ENCODE assay signal across 9 mouse cellular contexts in genomic region chr12:9338801-9339231, GRCm38 (mm10).
DNase-seq lines count a peak whose midpoint lies in the region; ATAC-seq and TF ChIP-seq lines count a peak whose summit lies in the region.
"Had no signal": no experiment of that assay in that cellular context is flagged by ENCODE, and none has a peak within 500 bp of the region (broad histone marks: within the 10 kb centered on the region; RNA-seq: fewer than 3 reads in every experiment).

No protein-coding gene starts in this region.

- no peak overlapping the region for H3K9ac ChIP-seq in kidney, embryonic 14.5 days (ENCODE audit: low read depth, low read length)
- no peak overlapping the region for H3K9ac ChIP-seq in embryonic facial prominence, embryonic 13.5 days
- H3K9ac ChIP-seq in limb, embryonic 11.5 days (ENCODE audit: low read length): no peak overlapping the region

- no peak overlapping the region for H3K4me3 ChIP-seq in kidney, embryonic 14.5 days (ENCODE audit: low read length)
- no peak overlapping the region for H3K4me3 ChIP-seq in embryonic facial prominence, embryonic 13.5 days
- H3K4me3 ChIP-seq in limb, embryonic 11.5 days (ENCODE audit: low read depth, low read length): no peak overlapping the region

- no peak overlapping the region for H3K27ac ChIP-seq in kidney, embryonic 14.5 days (ENCODE audit: low read depth, low read length)
- H3K27ac ChIP-seq in embryonic facial prominence, embryonic 13.5 days: peak overlapping the region; percentile 72
- H3K27ac ChIP-seq in limb, embryonic 11.5 days (replicated peaks; ENCODE audit: low read depth, low read length): peak overlapping the region; percentile 81

- no peak for TF ChIP-seq CTCF in brain, embryonic 14.5 days (IDR thresholded peaks at IDR 0.05; ENCODE audit: borderline replicate concordance, extremely low read depth, insufficient read depth, insufficient read length)

- no peaks in the 10 kb centered on the region; the same call in 1 of the 2 replicates for H3K4me1 ChIP-seq in kidney, embryonic 14.5 days (ENCODE audit: control insufficient read depth, insufficient read depth, low read length)
- H3K4me1 ChIP-seq in embryonic facial prominence, embryonic 13.5 days: peaks cover 34% of the 10 kb centered on the region
- peaks cover 29% of the 10 kb centered on the region for H3K4me1 ChIP-seq in limb, embryonic 11.5 days (ENCODE audit: control insufficient read depth, insufficient read depth, low read length)

- no peaks in the 10 kb centered on the region for H3K27me3 ChIP-seq in kidney, embryonic 14.5 days (ENCODE audit: control insufficient read depth, insufficient read depth, low read length)
- H3K27me3 ChIP-seq in embryonic facial prominence, embryonic 13.5 days: peaks cover 7% of the 10 kb centered on the region; the same call in 1 of the 2 replicates
- no peaks in the 10 kb centered on the region for H3K27me3 ChIP-seq in limb, embryonic 11.5 days (ENCODE audit: control insufficient read depth, insufficient read depth, low read length)

- DNase-seq in kidney, adult 9 months: no peak
- DNase-seq in brain, embryonic 14.5 days (ENCODE audit: low read depth): peak; percentile 31
- peak; percentile 82 for DNase-seq in limb, embryonic 11.5 days (ENCODE audit: low spot score)
- DNase-seq in cerebellum, adult 18-20 months: no peak
- DNase-seq: layer of hippocampus, postnatal 36 days had no signal

- H3K9me3 ChIP-seq in kidney, embryonic 14.5 days (ENCODE audit: control insufficient read depth, low read length): no peaks in the 10 kb centered on the region
- no peaks in the 10 kb centered on the region for H3K9me3 ChIP-seq in embryonic facial prominence, embryonic 13.5 days
- H3K9me3 ChIP-seq in limb, embryonic 11.5 days (ENCODE audit: control insufficient read depth, low read length): no peaks in the 10 kb centered on the region

- no peak overlapping the region for H3K4me2 ChIP-seq in kidney, embryonic 14.5 days (replicated peaks; ENCODE audit: low read depth, low read length)
- H3K4me2 ChIP-seq in embryonic facial prominence, embryonic 13.5 days: peak overlapping the region; percentile 39
- H3K4me2 ChIP-seq in limb, embryonic 11.5 days (ENCODE audit: low read depth, severe bottlenecking): peak overlapping the region; percentile 27; the same call in 1 of the 2 replicates

- TF ChIP-seq POLR2A in brain, embryonic 14.5 days (IDR thresholded peaks at IDR 0.05; ENCODE audit: borderline replicate concordance, extremely low read depth, insufficient read depth, insufficient read length, poor library complexity, severe bottlenecking): no peak

- ATAC-seq in kidney, embryonic 14.5 days (ENCODE audit: low FRiP score, low TSS enrichment): peak; percentile 52; the same call in 1 of the 2 replicates
- ATAC-seq in embryonic facial prominence, embryonic 13.5 days (ENCODE audit: insufficient number of reproducible peaks, insufficient read depth, low FRiP score, low TSS enrichment, low read depth): no peak
- ATAC-seq in limb, embryonic 11.5 days (ENCODE audit: insufficient number of reproducible peaks, low FRiP score, low TSS enrichment, low read depth): peak; percentile 77
- no peak for ATAC-seq in megakaryocyte-erythroid progenitor cell, adult 5-6 weeks (replicated peaks; ENCODE audit: low FRiP score, low TSS enrichment, poor library complexity, severe bottlenecking)
- ATAC-seq in megakaryocyte progenitor cell, adult 5-6 weeks (replicated peaks; ENCODE audit: poor library complexity): no peak

- 37% methylated on average over 7 of the region's 7 CpGs for WGBS in kidney, embryonic 14.5 days
- WGBS in embryonic facial prominence, embryonic 13.5 days: 10% methylated on average over 7 of the region's 7 CpGs
- 4% methylated on average over 7 of the region's 7 CpGs for WGBS in limb, embryonic 11.5 days

- H3K36me3 ChIP-seq in kidney, embryonic 14.5 days (ENCODE audit: control insufficient read depth, insufficient read depth, low read length): no peaks in the 10 kb centered on the region
- no peaks in the 10 kb centered on the region for H3K36me3 ChIP-seq in embryonic facial prominence, embryonic 13.5 days
- no peaks in the 10 kb centered on the region for H3K36me3 ChIP-seq in limb, embryonic 11.5 days (ENCODE audit: control insufficient read depth, insufficient read depth, low read length)

Comparison
In these comparisons a context has a peak if more than half of its experiments do, and no peak if none do; other contexts are left out.
1. ATAC-seq: peak in kidney, embryonic 14.5 days (single experiment) and limb, embryonic 11.5 days (single experiment); none in embryonic facial prominence, embryonic 13.5 days (single experiment), megakaryocyte-erythroid progenitor cell, adult 5-6 weeks (single experiment) and megakaryocyte progenitor cell, adult 5-6 weeks (single experiment).
2. DNase-seq: peak in brain, embryonic 14.5 days (single experiment) and limb, embryonic 11.5 days (single experiment); none in kidney, adult 9 months (single experiment) and cerebellum, adult 18-20 months (0 of 2).